Mouse (Mus musculus): Measurements from ENCODE around the gene Fkbp11.
"Not testable (repeated sequence)": the region's sequence is repeated elsewhere in the genome, so short reads cannot be mapped to it uniquely, and the experiment has no call there.

Fkbp11 gene

GRCm38 (mm10) chr15:98727443-98728321, at the start of gene Fkbp11:
Gene Fkbp11, minus strand, starts transcription at chr15:98728198.
- in situ Hi-C loops (cut with MboI, MseI), result no loop called here

DNA sequence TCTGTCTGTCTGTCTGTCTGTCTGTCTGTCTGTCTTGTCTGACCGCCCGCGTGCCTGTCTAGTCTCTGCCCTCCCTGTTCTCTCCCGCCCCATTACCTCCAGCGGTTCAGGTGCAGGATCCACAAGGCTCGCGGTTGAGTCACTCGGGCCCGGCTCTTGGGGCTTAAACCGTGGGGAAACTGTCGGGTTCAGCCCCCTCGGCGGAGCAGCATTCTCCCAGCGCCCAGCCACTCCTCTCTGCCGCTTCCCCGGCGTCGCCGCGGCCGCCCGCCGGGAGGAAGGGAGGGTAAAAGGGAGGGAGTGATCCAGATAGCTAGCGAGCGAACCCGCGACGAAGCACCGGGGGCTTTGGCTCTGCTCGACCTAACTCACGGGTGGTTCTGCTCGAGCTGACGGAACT, 49.8 kb upstream of the Fkbp11 start, which contains the start of gene Wnt10b:
Gene Wnt10b, minus strand, starts transcription at position 389 of the 400 bp plus-strand sequence.
- in situ Hi-C loops (cut with MboI, MseI), result no loop called here

GRCm38 (mm10) chr15:98777005-98777616, 49.1 kb upstream of the Fkbp11 start:
- in situ Hi-C loops (cut with MboI, MseI), result no loop called here

DNA sequence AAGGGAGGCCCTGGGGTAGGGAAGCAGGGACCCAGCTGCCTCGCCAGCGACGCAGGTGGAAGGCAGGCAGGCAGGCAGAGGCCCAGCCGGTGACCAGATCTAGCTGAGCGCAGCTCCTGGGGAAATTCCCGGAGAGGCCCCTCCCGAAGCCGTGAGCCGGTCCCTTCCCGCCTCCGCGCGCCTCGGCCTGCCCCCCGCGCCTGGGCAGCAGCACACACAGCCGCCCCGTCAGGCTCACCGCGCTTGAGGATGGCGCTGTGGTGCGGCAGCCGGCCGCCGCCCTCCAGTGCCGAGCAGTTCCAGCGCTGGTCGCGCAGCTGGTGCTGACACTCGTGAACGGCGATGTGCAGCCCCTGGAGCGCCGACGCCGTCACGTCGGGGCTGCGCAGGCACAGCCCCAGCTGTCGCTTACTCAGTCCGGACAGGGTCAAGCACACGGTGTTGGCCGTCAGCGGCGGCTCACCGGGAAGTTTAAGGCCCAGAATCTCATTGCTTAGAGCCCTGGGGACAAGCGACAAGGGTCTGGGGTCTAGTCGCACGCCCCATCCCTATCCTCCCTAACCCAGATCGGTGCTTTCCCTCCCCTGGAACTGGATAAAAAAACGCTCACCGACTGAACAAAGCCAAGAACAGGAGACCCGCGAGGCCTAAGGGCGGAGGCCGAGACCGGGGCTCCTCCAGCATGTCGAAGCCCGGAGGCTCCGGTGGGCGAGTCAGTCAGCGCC, 48.4 kb upstream of the Fkbp11 start:
- in situ Hi-C loops (cut with MboI, MseI), result no loop called here

- in situ Hi-C loops (cut with MboI, MseI), result no loop called here
These were observed 47.5 kb upstream of the Fkbp11 start for GRCm38 (mm10) chr15:98775533-98775932.

- in situ Hi-C loops (cut with MboI, MseI), result no loop called here
These were observed 46.1 kb upstream of the Fkbp11 start for GRCm38 (mm10) chr15:98774096-98774495.

GRCm38 (mm10) chr15:98772511-98773211, 44.7 kb upstream of the Fkbp11 start:
- in situ Hi-C loops (cut with MboI, MseI), result no loop called here

DNA sequence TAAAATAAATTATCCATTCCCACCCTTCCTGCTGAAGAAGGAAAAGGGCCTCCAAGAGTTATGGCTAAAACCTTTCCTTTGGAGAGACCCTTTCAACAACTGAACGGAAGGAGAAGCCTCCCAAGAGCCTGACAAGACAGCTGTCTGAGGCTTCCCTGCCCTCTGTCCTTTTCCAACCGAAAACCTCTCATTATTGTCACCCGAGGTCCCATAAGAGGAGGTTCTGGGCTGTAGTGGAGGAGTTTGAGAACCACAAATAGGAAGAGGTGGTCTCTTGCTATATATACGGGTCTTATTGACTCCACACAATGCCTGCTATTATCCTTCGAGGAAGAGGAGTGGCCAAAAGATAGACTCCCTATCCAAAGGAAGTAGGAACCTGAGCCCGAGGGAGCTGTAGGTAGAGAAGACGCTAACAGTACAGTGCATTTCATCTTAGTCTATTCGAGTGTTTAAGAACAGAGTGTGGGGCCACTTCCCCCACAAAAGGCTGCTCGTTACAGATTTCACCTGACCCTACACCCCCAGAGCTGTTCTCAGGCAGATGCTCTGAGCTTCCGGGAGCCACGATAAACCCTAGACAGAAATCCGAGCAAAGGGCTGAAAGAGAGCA, 43.9 kb upstream of the Fkbp11 start:
- in situ Hi-C loops (cut with MboI, MseI), result no loop called here

- in situ Hi-C loops (cut with MboI, MseI), result no loop called here
These were observed 40.3 kb upstream of the Fkbp11 start for GRCm38 (mm10) chr15:98768259-98768658.

GRCm38 (mm10) chr15:98765929-98766328, 37.9 kb upstream of the Fkbp11 start:
- in situ Hi-C loops (cut with MboI, MseI), result no loop called here

- in situ Hi-C loops (cut with MboI, MseI), result no loop called here
These were observed 34.9 kb upstream of the Fkbp11 start, which contains the start of gene Arf3 for GRCm38 (mm10) chr15:98762670-98763529. Gene Arf3, minus strand, starts transcription at chr15:98763214.

- in situ Hi-C loops (cut with MboI, MseI), result no loop called here
These were observed 34.2 kb upstream of the Fkbp11 start for GRCm38 (mm10) chr15:98762201-98762621.

DNA sequence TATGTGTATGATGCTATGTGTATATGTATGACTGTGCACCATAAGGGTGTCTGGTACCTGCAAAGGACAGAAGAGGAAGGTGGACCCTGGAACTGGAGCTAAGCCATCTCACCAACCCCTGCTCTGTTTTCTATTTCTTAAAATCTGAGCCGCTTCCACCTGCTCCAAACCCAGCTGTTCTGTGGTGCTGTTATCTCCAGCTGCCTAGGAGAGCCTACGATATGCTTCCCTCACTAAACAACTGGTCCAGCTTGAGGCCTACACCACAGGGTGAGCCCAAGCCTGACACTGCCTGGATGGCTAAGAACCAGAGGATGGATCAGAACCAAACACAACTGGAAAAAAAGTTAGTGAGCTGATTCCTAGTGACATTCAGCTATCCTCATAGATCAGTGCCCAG, 26.1 kb upstream of the Fkbp11 start:
- in situ Hi-C loops (cut with MboI, MseI), result loop anchor here (5.0 kb wide), 1 partner anchor 98 kb away; no protein-coding TSS in a partner anchor

- in situ Hi-C loops (cut with MboI, MseI), result loop anchor here (5.0 kb wide), 1 partner anchor 99 kb away; no protein-coding TSS in a partner anchor
These were observed 25.0 kb upstream of the Fkbp11 start for GRCm38 (mm10) chr15:98753021-98753423.

DNA sequence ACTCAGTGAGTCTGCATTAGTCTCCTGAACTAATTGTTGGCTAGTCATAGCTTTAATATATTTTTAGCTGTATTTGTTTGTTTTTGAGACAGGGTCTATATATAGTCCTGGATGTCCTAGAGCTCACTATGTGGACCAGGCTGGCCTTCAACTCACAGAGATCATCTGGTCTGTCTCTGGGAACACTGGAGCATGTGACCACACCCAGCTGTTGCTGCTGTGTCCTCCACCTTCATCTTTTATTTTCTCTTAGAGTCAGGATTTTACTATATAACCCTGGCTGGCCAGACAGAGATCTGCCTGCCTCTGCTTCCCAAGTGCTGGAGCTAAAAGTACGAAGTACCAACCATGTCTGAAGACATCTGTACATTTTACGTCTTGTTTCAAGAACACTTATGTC, 21.1 kb upstream of the Fkbp11 start:
- in situ Hi-C loops (cut with MboI, MseI), result no loop called here

DNA sequence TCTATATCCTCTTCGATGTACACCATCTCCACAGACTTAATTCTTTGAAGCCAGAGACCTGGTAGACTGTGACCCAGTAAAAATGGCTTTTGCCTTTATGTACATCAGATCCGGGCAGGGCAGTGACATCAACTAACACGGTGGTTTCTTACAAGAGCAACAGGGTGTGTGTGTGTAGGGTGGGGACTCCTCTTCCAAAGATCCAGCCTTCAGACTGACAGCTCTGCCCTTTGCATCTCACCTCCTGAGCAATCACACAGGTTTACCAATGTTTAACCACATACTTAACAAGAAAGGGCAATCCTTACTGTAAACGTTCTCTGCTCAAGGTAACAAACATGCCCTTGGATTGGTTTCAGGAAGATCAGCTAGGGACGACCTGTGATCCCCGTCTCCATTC, 19.3 kb upstream of the Fkbp11 start:
- in situ Hi-C loops (cut with MboI, MseI), result no loop called here

- in situ Hi-C loops (cut with MboI, MseI), result no loop called here
These were observed 18.5 kb upstream of the Fkbp11 start for GRCm38 (mm10) chr15:98746344-98746965.

- in situ Hi-C loops (cut with MboI, MseI), result not testable (repeated sequence)
These were observed 15.9 kb upstream of the Fkbp11 start for GRCm38 (mm10) chr15:98743863-98744262.

DNA sequence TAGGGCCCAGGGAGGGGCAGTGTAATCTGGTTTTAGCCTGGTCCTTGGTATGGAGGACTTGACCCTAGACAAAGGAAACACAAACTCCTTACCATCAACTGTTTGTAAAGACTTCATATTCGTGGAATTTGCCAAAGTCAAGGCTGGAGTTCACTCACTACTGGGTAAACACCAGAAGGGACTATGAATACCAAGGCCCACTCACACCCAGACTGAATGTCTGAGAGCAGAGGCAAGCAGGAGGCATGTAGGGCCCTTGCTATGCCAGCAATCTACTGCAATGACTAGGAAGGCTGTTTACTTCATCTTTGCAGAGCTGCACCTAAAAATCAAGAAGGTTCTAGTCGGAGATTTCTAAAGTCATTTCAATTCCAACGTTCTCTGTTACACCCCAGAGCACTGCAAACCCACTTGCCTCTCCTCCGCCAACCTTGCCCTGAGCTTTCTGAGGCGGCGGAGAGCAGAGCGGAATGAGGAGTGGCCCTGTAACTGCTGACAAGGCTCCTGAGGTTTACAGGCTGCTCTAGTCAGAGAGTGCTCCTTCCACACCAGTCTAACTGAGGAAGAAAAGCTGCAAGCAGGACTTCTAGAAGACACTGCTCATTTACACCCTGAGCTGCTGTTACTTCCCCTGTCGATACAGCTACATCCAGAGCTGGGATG, 14.9 kb upstream of the Fkbp11 start:
- in situ Hi-C loops (cut with MboI, MseI), result no loop called here

All from T-helper 1 cell (primary cell).